Mouse (Mus musculus) heart, adult 9 months (tissue): Measurements from ENCODE around the gene Wdr90.
"Not testable (repeated sequence)": the region's sequence is repeated elsewhere in the genome, so short reads cannot be mapped to it uniquely, and the experiment has no call there.

Experiments
- DNase-seq, 2 experiments: peaks; one replicate each; pipeline ENCODE4 v3.0.0; 2022; ENCODE audit warnings: low spot score in 2 of 2

The Wdr90 gene

GRCm38 (mm10) chr17:25877741-25878610, 16.7 kb upstream of the Wdr90 start:
- DNase-seq: no peak

DNA sequence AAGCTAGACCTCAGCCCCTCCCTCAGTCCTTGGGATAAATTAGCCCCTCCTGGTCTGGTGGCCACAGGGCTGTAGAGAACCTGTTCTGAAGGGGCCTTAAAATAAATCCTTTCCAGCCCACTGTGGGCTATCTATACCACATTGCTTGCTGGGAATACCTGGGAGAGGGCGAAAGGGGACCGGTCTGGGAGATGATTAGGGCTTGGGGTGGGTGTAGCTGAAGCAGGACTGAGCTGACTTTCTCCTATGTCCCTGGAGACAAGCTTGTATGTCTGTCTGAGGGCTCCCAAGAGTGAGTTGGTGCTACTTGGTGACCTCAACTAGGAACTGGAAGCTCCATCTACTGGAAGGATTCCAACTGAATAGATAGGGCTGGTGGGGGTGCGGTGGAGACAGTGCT, 15.7 kb upstream of the Wdr90 start:
- no peak for DNase-seq

- DNase-seq: no peak
Measured at GRCm38 (mm10) chr17:25876347-25876915, 15.1 kb upstream of the Wdr90 start.

- DNase-seq: peak; percentile 87 to 89
Measured at GRCm38 (mm10) chr17:25875171-25876136, 14.2 kb upstream of the Wdr90 start.

- peak; percentile 80 to 95 for DNase-seq
Measured at GRCm38 (mm10) chr17:25874721-25875170, 13.4 kb upstream of the Wdr90 start, which contains the start of gene Mettl26. Gene Mettl26, plus strand, starts transcription at chr17:25875074.

DNA sequence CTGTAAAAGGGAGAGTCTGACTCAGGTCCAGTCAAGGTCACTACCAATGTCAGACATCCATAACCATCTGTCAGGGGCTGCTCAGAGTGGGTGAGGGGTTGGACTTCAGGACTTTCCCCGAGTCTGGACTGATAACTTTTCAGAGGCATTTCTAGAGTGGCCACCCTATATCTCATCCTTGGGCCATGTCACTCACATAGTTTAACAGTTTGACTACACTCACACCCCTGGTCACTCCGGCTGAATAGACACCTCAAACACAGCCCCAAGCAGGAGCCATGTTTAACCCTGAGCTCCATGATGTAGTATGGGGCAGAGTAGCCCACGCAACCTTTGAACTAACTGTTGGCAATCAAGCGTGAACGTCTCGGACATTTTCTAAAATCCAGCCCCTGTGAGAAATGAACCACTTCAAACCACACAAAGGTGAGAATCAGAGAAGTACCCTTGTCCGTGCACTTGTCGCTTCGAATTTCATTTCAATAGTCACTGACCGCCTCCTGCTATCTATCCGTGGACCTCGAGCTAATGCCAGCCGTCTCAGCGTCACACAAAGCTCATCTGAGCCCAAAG, 12.9 kb upstream of the Wdr90 start:
- no peak for DNase-seq

DNA sequence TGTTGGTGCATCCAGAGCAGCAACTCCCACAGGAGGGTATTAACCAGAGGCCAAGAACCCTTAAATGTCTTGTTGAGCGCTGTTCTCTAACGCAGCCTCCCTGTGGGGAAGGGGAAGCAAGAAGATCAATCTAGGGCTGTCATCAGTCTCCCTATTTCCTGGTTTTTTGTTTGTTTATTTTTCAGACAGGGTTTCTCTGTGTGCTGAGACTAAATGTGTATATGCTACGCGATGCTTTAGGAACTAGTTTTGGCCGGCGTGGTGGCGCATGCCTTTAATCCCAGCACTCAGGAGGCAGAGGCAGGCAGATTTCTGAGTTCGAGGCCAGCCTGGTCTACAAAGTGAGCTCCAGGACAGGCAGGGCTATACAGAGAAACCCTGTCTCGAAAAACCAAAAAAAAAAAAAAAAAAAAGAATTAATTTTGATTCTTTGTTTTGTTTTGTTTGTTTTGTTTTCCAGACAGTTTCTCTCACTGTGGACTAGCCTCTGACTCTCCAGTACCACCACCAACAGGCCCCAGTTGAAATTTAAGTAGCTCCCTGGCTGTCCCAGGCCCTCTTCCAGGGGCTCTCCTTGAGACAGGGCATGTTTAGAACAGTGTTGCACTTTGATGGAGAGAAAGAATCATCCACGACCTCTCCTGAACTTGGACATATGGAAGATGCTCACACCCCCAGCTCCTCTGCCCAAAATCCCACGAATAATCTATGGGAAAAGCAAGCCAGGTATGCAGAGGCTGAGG, 12.3 kb upstream of the Wdr90 start:
- no peak for DNase-seq

DNA sequence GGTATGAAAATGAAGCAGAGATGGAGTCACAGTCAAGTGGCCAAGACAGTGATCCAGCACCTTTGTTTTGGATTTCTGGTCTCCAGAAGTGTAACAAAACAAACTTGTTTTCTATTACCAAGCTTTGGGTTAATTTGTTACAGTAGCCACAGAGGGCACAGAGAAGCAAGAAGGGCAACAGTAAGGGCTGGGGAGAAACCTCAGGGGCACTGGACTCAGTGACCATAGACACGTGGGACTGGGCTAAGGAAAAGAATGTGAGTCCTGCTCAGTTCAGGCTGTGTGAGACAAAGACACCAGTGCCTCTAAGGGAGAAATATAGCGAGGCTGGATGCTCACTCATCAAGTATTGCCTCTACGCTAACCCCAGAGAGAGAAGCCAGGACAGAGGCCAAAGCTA, 11.4 kb upstream of the Wdr90 start:
- DNase-seq: no peak

- not testable (repeated sequence) for DNase-seq
Measured at GRCm38 (mm10) chr17:25871566-25871965, 10.3 kb upstream of the Wdr90 start.

- DNase-seq: no peak
Measured at GRCm38 (mm10) chr17:25869954-25870353, 8.7 kb upstream of the Wdr90 start.

DNA sequence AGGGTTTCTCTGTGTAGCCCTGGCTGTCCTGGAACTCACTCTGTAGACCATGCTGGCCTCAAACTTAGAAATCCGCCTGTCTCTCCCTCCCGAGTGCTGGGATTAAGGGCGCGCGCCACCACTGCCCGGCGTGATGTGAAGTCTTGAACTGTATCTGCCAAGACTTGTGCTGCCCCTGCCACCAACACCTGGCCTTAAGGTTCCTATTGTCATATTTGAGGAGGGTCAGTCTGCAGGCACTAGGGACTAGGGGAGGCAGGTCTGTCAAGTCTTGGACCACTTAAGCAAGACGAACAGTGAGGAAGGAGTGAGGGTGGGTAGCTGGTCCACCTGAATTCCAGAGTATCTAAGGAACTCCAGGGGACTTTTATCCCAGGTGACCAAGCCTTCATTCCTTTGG, 8.2 kb upstream of the Wdr90 start:
- DNase-seq: no peak

DNA sequence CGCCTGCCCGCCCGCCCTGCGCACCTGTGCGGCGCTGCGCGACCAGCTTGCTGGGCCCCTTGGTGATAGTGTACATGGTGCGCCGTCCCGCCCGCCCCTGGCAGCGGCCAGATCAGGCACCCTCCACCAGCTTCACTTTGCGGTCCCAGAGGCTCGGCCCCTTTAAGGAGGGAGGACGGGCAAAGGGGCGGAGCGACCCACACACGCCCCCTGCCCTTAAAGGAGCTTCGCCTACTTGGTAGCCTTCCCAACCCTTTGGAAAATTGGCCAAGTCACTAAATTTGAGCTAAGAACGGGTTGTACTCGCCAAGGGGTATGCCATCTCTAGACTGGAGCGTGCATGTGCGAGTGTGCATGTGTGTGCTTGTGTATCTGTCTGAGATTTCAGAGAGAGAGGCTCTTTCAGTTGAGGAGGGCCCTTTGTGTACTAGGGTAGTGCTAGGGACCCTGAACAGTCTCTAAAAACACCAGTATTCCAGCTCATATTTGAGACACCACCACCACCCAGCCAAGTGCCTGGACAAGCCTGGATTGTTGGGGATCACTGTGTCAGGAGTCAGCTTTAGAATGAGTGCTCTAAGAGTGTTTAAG, 7.4 kb upstream of the Wdr90 start, which contains the start of gene Mcrip2:
Gene Mcrip2 (minus strand): TSS at position 164 of the 591 bp plus-strand sequence.
- peak; percentile 84 to 89 for DNase-seq

GRCm38 (mm10) chr17:25867836-25868600, 6.7 kb upstream of the Wdr90 start:
- DNase-seq: peak; percentile 66 to 69

DNA sequence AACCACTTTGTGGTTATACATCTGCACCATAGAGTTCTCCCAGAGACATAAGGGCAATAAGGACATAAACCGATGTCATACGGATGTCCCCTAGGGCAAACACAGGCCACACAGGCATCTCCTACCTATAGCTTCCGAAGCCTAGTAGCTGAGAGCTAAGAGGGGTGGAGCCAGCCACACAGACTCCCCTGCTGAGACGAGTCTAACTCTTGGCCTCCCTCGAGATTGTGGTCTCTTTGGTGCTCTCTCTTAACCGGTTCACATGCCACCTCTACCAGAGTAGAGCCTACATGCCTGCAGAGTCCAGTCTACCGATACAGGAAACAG, 6.2 kb upstream of the Wdr90 start:
- DNase-seq: no peak

GRCm38 (mm10) chr17:25866172-25866571, 4.9 kb upstream of the Wdr90 start:
- peak in 1 of 2 experiments; percentile 53 for DNase-seq

DNA sequence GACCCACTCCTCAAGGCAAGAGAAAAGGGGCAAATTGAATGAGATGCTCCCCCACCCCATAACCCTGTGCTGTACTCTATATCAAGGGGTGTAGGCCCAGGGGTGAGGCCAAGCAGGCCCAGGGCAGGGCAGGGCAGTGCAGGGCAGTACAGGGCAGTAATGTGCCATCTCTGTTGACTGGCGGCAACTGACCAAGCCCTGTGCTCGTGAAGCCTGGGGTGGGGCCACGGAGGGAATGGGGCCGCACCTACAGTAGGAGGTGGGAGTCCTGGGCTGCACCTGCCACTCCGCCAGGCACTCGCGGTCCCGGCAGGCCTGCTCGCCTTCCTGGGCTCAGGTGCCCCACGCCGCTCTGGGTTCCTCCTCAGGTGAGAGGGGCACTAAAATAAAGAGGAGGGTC, 4.0 kb upstream of the Wdr90 start:
- no peak for DNase-seq

GRCm38 (mm10) chr17:25864311-25864710, 3.0 kb upstream of the Wdr90 start:
- no peak for DNase-seq

- no peak for DNase-seq
Measured at GRCm38 (mm10) chr17:25863681-25864080, 2.4 kb upstream of the Wdr90 start.

GRCm38 (mm10) chr17:25861704-25862612, 657 bp upstream of the Wdr90 start:
- DNase-seq: peak in 1 of 2 experiments; percentile 50
